Mouse (Mus musculus) liver, embryonic 15.5 days (tissue): Measurements from ENCODE around the gene Rbfox2. TPM values are rescaled to one million over a fixed set of nuclear protein-coding genes. Genes with fewer than 3 reads are reported as not detected.

Experiments used
- ATAC-seq: fragments of 200-750 bp; cut with Nextera tagmentation; 2 replicates; pipeline ENCODE4 v1.8.0; 2017; ENCODE audit warnings: moderate number of reproducible peaks, mild to moderate bottlenecking, moderate library complexity; ENCODE audit not compliant: insufficient read depth
- H3K27ac ChIP-seq: fragments of 300-500 bp; sonication (generic); replicated peaks from 2 replicates; pipeline ENCODE4 v1.5.1; 2015; ENCODE audit warnings: mild to moderate bottlenecking, inconsistent platforms
- H3K27me3 ChIP-seq: fragments of 300-500 bp; sonication (generic); 2 replicates; pipeline ENCODE4 v1.6.1; 2015; ENCODE audit warnings: mild to moderate bottlenecking, inconsistent platforms
- H3K36me3 ChIP-seq: fragments of 300-500 bp; sonication (generic); replicated peaks from 2 replicates; pipeline ENCODE4 v1.6.1; 2015; ENCODE audit warnings: moderate library complexity, mild to moderate bottlenecking, inconsistent platforms
- H3K4me1 ChIP-seq: fragments of 300-500 bp; sonication (generic); replicated peaks from 2 replicates; pipeline ENCODE4 v1.6.1; 2015; ENCODE audit warnings: inconsistent platforms
- H3K4me2 ChIP-seq: fragments of 300-500 bp; sonication (generic); 2 replicates; pipeline ENCODE4 v1.6.1; 2015; ENCODE audit warnings: moderate library complexity, mild to moderate bottlenecking, inconsistent platforms
- H3K4me3 ChIP-seq: fragments of 300-500 bp; sonication (generic); replicated peaks from 2 replicates; pipeline ENCODE4 v1.5.1; 2015; ENCODE audit warnings: mild to moderate bottlenecking, inconsistent platforms
- H3K9ac ChIP-seq: fragments of 300-500 bp; sonication (generic); 2 replicates; pipeline ENCODE4 v1.6.1; 2015; ENCODE audit warnings: moderate library complexity, mild to moderate bottlenecking, inconsistent platforms
- H3K9me3 ChIP-seq: fragments of 300-500 bp; sonication (generic); replicated peaks from 2 replicates; pipeline ENCODE4 v1.6.1; 2016; ENCODE audit warnings: inconsistent platforms
- WGBS: fragments of 180-500 bp; shearing (Covaris S2); methylation state at CpG from one replicate; pipeline ENCODE4 v1.1.7; 2015; ENCODE audit warnings: mixed read lengths; ENCODE audit not compliant: insufficient replicate concordance; 5-methylcytosine and 5-hydroxymethylcytosine counted together
- polyA plus RNA-seq: library from polyadenylated mRNA; unstranded; fragments of >200 nt; fragmentation: Nextera tagmentation; extraction: Ambion mirVana; gene quantifications from 2 replicates; pipeline ENCODE4 v1.2.1, GENCODE M21; 2015

Gene Rbfox2
- polyA plus RNA-seq, 1 experiment from 2014 or later: 9.8 TPM

- Histone ChIP-seq H3K36me3 (no peaks in the 10 kb centered on the region), H3K4me1 (peaks cover 5% of the 10 kb centered on the region; the same call in 1 of the 2 replicates), H3K27me3 (no peaks in the 10 kb centered on the region), H3K9me3 (no peaks in the 10 kb centered on the region), H3K4me2 (no peak overlapping the region), H3K27ac (no peak overlapping the region), H3K4me3 (no peak overlapping the region), H3K9ac (no peak overlapping the region)
- no peak for ATAC-seq
- 50% methylated on average over 5 of the region's 5 CpGs for WGBS
These were observed 93.0 kb downstream of the Rbfox2 start for GRCm38 (mm10) chr15:77213829-77214228.

- Histone ChIP-seq H3K9ac (no peak overlapping the region), H3K36me3 (no peaks in the 10 kb centered on the region), H3K27me3 (no peaks in the 10 kb centered on the region), H3K4me1 (peaks cover 5% of the 10 kb centered on the region; the same call in 1 of the 2 replicates), H3K4me3 (no peak overlapping the region), H3K9me3 (no peaks in the 10 kb centered on the region), H3K27ac (no peak overlapping the region), H3K4me2 (no peak overlapping the region)
- no peak for ATAC-seq
- WGBS: 68% methylated on average over 7 of the region's 7 CpGs
These were observed 94.0 kb downstream of the Rbfox2 start for GRCm38 (mm10) chr15:77212818-77213217.

- no peaks in the 10 kb centered on the region for H3K27me3 ChIP-seq
- WGBS: 33% methylated on average over 4 of the region's 4 CpGs
- H3K9ac ChIP-seq: no peak overlapping the region
These were observed 94.5 kb downstream of the Rbfox2 start for GRCm38 (mm10) chr15:77212217-77212757.

GRCm38 (mm10) chr15:77206996-77207395 lies 99.8 kb downstream of the Rbfox2 start:
- Histone ChIP-seq H3K4me1 (0 out of 2 replicates have a peak, but pooled peaks cover 2% of the 10 kb centered on the region), H3K27me3 (no peaks in the 10 kb centered on the region), H3K9ac (no peak overlapping the region), H3K4me2 (no peak overlapping the region), H3K9me3 (no peaks in the 10 kb centered on the region), H3K4me3 (no peak overlapping the region), H3K27ac (no peak overlapping the region), H3K36me3 (no peaks in the 10 kb centered on the region)
- WGBS: 41% methylated on average over 5 of the region's 5 CpGs
- no peak for ATAC-seq

More at GRCm38 (mm10) chr15:77212217-77212757, 94.5 kb downstream of the Rbfox2 start:
- H3K4me1 ChIP-seq: peaks cover 5% of the 10 kb centered on the region; the same call in 1 of the 2 replicates
- no peak overlapping the region for H3K4me2 ChIP-seq
- no peaks in the 10 kb centered on the region for H3K9me3 ChIP-seq
- no peak for ATAC-seq
- no peak overlapping the region for H3K27ac ChIP-seq
- no peak overlapping the region for H3K4me3 ChIP-seq
- H3K36me3 ChIP-seq: no peaks in the 10 kb centered on the region

GRCm38 (mm10) chr15:77204951-77205350 lies 101.9 kb downstream of the Rbfox2 start:
- Histone ChIP-seq H3K27ac (no peak overlapping the region), H3K4me3 (no peak overlapping the region)
- ATAC-seq: no peak

GRCm38 (mm10) chr15:77203255-77203981 lies 103.4 kb downstream of the Rbfox2 start:
- Histone ChIP-seq H3K27ac (peak overlapping the region; percentile 75), H3K4me2 (peak overlapping the region; percentile 41), H3K36me3 (no peaks in the 10 kb centered on the region), H3K27me3 (no peaks in the 10 kb centered on the region), H3K4me1 (peaks cover 5% of the 10 kb centered on the region; the same call in 1 of the 2 replicates), H3K9ac (no peak overlapping the region), H3K4me3 (peak overlapping the region; percentile 20; the same call in 1 of the 2 replicates), H3K9me3 (no peaks in the 10 kb centered on the region)
- ATAC-seq: peak; percentile 73
- 57% methylated on average over 14 of the region's 14 CpGs for WGBS

More at GRCm38 (mm10) chr15:77204951-77205350, 101.9 kb downstream of the Rbfox2 start:
- Histone ChIP-seq H3K9ac (no peak overlapping the region), H3K27me3 (no peaks in the 10 kb centered on the region), H3K9me3 (no peaks in the 10 kb centered on the region), H3K4me2 (no peak overlapping the region), H3K4me1 (peaks cover 4% of the 10 kb centered on the region; the same call in 1 of the 2 replicates), H3K36me3 (no peaks in the 10 kb centered on the region)
- 53% methylated on average over 7 of the region's 7 CpGs for WGBS

- Histone ChIP-seq H3K36me3 (no peaks in the 10 kb centered on the region), H3K27me3 (no peaks in the 10 kb centered on the region), H3K4me3 (peak overlapping the region; percentile 20; the same call in 1 of the 2 replicates), H3K4me2 (peak overlapping the region; percentile 41), H3K9me3 (no peaks in the 10 kb centered on the region), H3K9ac (no peak overlapping the region), H3K4me1 (peaks cover 5% of the 10 kb centered on the region; the same call in 1 of the 2 replicates), H3K27ac (peak overlapping the region; percentile 75)
- no peak for ATAC-seq
- WGBS: 59% methylated on average over 3 of the region's 3 CpGs
These were observed 103.9 kb downstream of the Rbfox2 start for GRCm38 (mm10) chr15:77202881-77203254.

GRCm38 (mm10) chr15:77202223-77202622 lies 104.6 kb downstream of the Rbfox2 start:
- ATAC-seq: no peak
- H3K4me2 ChIP-seq: peak overlapping the region; percentile 25
- no peak overlapping the region for H3K9ac ChIP-seq
- H3K4me3 ChIP-seq: no peak overlapping the region; the same call in 1 of the 2 replicates
- H3K9me3 ChIP-seq: no peaks in the 10 kb centered on the region
- H3K27me3 ChIP-seq: no peaks in the 10 kb centered on the region
- H3K27ac ChIP-seq: 0 out of 2 replicates have a peak overlapping the region, but pooled peaks have one; percentile 16
- no peaks in the 10 kb centered on the region for H3K36me3 ChIP-seq
- 51% methylated on average over 2 of the region's 2 CpGs for WGBS
- peaks cover 5% of the 10 kb centered on the region; the same call in 1 of the 2 replicates for H3K4me1 ChIP-seq

- 59% methylated on average over 5 of the region's 5 CpGs for whole genome bisulfite sequencing
- no peak for ATAC-seq
- H3K4me3 ChIP-seq: no peak overlapping the region
- no peaks in the 10 kb centered on the region for H3K9me3 ChIP-seq
- H3K36me3 ChIP-seq: no peaks in the 10 kb centered on the region
- H3K9ac ChIP-seq: no peak overlapping the region
- no peaks in the 10 kb centered on the region for H3K27me3 ChIP-seq
- H3K4me2 ChIP-seq: peak overlapping the region; percentile 31; the same call in 1 of the 2 replicates
- H3K4me1 ChIP-seq: peaks cover 6% of the 10 kb centered on the region; the same call in 1 of the 2 replicates
- peak overlapping the region; percentile 62; the same call in 1 of the 2 replicates for H3K27ac ChIP-seq
These were observed 110.0 kb downstream of the Rbfox2 start for GRCm38 (mm10) chr15:77196827-77197226.

GRCm38 (mm10) chr15:77196001-77196400 lies 110.8 kb downstream of the Rbfox2 start:
- H3K4me1 ChIP-seq: peaks cover 6% of the 10 kb centered on the region; the same call in 1 of the 2 replicates
- no peak overlapping the region for H3K4me3 ChIP-seq
- H3K27me3 ChIP-seq: no peaks in the 10 kb centered on the region
- H3K4me2 ChIP-seq: 0 out of 2 replicates have a peak overlapping the region, but pooled peaks have one; percentile 31
- 75% methylated on average over 2 of the region's 2 CpGs for WGBS
- no peak overlapping the region for H3K9ac ChIP-seq
- H3K9me3 ChIP-seq: no peaks in the 10 kb centered on the region
- no peak for ATAC-seq
- peak overlapping the region; percentile 62 for H3K27ac ChIP-seq
- no peaks in the 10 kb centered on the region for H3K36me3 ChIP-seq
